Mouse (Mus musculus): ENCODE measurements around the gene a. TPM values are rescaled to one million over a fixed set of nuclear protein-coding genes. Genes with fewer than 3 reads are reported as not detected.
"Not testable (repeated sequence)": the region's sequence is repeated elsewhere in the genome, so short reads cannot be mapped to it uniquely, and the experiment has no call there.

The a gene
- polyA plus RNA-seq, 1 experiment from 2014 or later, result 21.4 TPM

GRCm38 (mm10) chr2:154868106-154868505 lies 76.9 kb downstream of the a start:
- H3K4me1 ChIP-seq, result no peaks in the 10 kb centered on the region
- H3K27me3 ChIP-seq, result no peaks in the 10 kb centered on the region
- no peak overlapping the region for H3K4me3 ChIP-seq
- H3K9ac ChIP-seq, result no peak overlapping the region
- no peak for ATAC-seq (ENCODE audit: insufficient number of reproducible peaks, low FRiP score, low TSS enrichment, low read depth)
- H3K27ac ChIP-seq, result no peak overlapping the region
- peaks cover 84% of the 10 kb centered on the region for H3K36me3 ChIP-seq
- no peak overlapping the region for H3K4me2 ChIP-seq
- 86% methylated on average over 1 of the region's 1 CpGs for WGBS
- H3K9me3 ChIP-seq, result no peaks in the 10 kb centered on the region

- no peak for ATAC-seq (ENCODE audit: insufficient number of reproducible peaks, low FRiP score, low TSS enrichment, low read depth)
- Histone ChIP-seq H3K9ac (no peak overlapping the region), H3K27ac (no peak overlapping the region), H3K4me2 (no peak overlapping the region), H3K27me3 (no peaks in the 10 kb centered on the region), H3K36me3 (peaks cover 77% of the 10 kb centered on the region), H3K9me3 (no peaks in the 10 kb centered on the region), H3K4me3 (no peak overlapping the region), H3K4me1 (no peaks in the 10 kb centered on the region)
Observed at GRCm38 (mm10) chr2:154869954-154870641, 78.9 kb downstream of the a start.

- Histone ChIP-seq H3K9ac (no peak overlapping the region), H3K27me3 (no peaks in the 10 kb centered on the region), H3K36me3 (peaks cover 54% of the 10 kb centered on the region), H3K9me3 (no peaks in the 10 kb centered on the region), H3K27ac (no peak overlapping the region), H3K4me3 (no peak overlapping the region), H3K4me1 (no peaks in the 10 kb centered on the region), H3K4me2 (no peak overlapping the region)
- ATAC-seq (ENCODE audit: insufficient number of reproducible peaks, low FRiP score, low TSS enrichment, low read depth), result no peak
- WGBS, result 85% methylated on average over 2 of the region's 2 CpGs
Observed at GRCm38 (mm10) chr2:154876621-154877020, 85.4 kb downstream of the a start.

GRCm38 (mm10) chr2:154891585-154891984 lies 100.4 kb downstream of the a start:
- Histone ChIP-seq H3K4me1 (peaks cover 10% of the 10 kb centered on the region; the same call in 1 of the 2 replicates), H3K4me2 (peak overlapping the region; percentile 63), H3K27me3 (no peaks in the 10 kb centered on the region), H3K9ac (peak overlapping the region; percentile 77), H3K36me3 (peaks cover 13% of the 10 kb centered on the region), H3K4me3 (peak overlapping the region; percentile 92), H3K27ac (no peak overlapping the region), H3K9me3 (no peaks in the 10 kb centered on the region)
- no peak for ATAC-seq (ENCODE audit: insufficient number of reproducible peaks, low FRiP score, low TSS enrichment, low read depth)
- WGBS, result 8% methylated on average over 2 of the region's 2 CpGs

- peaks cover 10% of the 10 kb centered on the region; the same call in 1 of the 2 replicates for H3K4me1 ChIP-seq
- H3K4me2 ChIP-seq, result peak within 1 kb of the TSS; percentile 70
- peak within 1 kb of the TSS; percentile 77 for H3K9ac ChIP-seq
- H3K27me3 ChIP-seq, result no peaks in the 10 kb centered on the region
- peak within 1 kb of the TSS; percentile 90 for H3K27ac ChIP-seq
- under 1% methylated on average over 75 of the region's 75 CpGs for WGBS
- no peaks in the 10 kb centered on the region for H3K9me3 ChIP-seq
- peak; percentile 98 for ATAC-seq (ENCODE audit: insufficient number of reproducible peaks, low FRiP score, low TSS enrichment, low read depth)
- H3K36me3 ChIP-seq, result peaks cover 7% of the 10 kb centered on the region; the same call in 1 of the 2 replicates
- H3K4me3 ChIP-seq, result peak within 1 kb of the TSS; percentile 92
Observed at GRCm38 (mm10) chr2:154892201-154893044, 101.2 kb downstream of the a start, which contains the start of gene Eif2s2. Eif2s2 (minus strand) TSS chr2:154892935.

- H3K36me3 ChIP-seq, result peaks cover 3% of the 10 kb centered on the region; the same call in 1 of the 2 replicates
- H3K9me3 ChIP-seq, result no peaks in the 10 kb centered on the region
- peaks cover 10% of the 10 kb centered on the region; the same call in 1 of the 2 replicates for H3K4me1 ChIP-seq
- peak overlapping the region; percentile 70 for H3K4me2 ChIP-seq
- peak overlapping the region; percentile 92 for H3K4me3 ChIP-seq
- ATAC-seq (ENCODE audit: insufficient number of reproducible peaks, low FRiP score, low TSS enrichment, low read depth), result no peak
- H3K9ac ChIP-seq, result no peak overlapping the region
- WGBS, result 8% methylated on average over 12 of the region's 12 CpGs
- no peaks in the 10 kb centered on the region for H3K27me3 ChIP-seq
- peak overlapping the region; percentile 68; the same call in 1 of the 2 replicates for H3K27ac ChIP-seq
Observed at GRCm38 (mm10) chr2:154893045-154893385, 101.8 kb downstream of the a start.

- H3K27ac ChIP-seq, result no peak overlapping the region
- no peak overlapping the region for H3K9ac ChIP-seq
- no peak for ATAC-seq (ENCODE audit: insufficient number of reproducible peaks, low FRiP score, low TSS enrichment, low read depth)
- H3K9me3 ChIP-seq, result no peaks in the 10 kb centered on the region
- H3K4me1 ChIP-seq, result peaks cover 10% of the 10 kb centered on the region; the same call in 1 of the 2 replicates
- 62% methylated on average over 4 of the region's 4 CpGs for WGBS
- no peaks in the 10 kb centered on the region for H3K36me3 ChIP-seq
- H3K4me2 ChIP-seq, result peak overlapping the region; percentile 70; the same call in 1 of the 2 replicates
- peak overlapping the region; percentile 92; the same call in 1 of the 2 replicates for H3K4me3 ChIP-seq
- no peaks in the 10 kb centered on the region for H3K27me3 ChIP-seq
Observed at GRCm38 (mm10) chr2:154893548-154893947, 102.3 kb downstream of the a start.

GRCm38 (mm10) chr2:154899004-154899403 lies 107.8 kb downstream of the a start:
- H3K36me3 ChIP-seq; H3K27me3 ChIP-seq; H3K9me3 ChIP-seq; ATAC-seq (ENCODE audit: insufficient number of reproducible peaks, low FRiP score, low TSS enrichment, low read depth); H3K27ac ChIP-seq; H3K4me2 ChIP-seq; H3K4me1 ChIP-seq; H3K9ac ChIP-seq; H3K4me3 ChIP-seq: not testable (repeated sequence)
- 89% methylated on average over 8 of the region's 8 CpGs for WGBS

- not testable (repeated sequence) for H3K4me2 ChIP-seq; H3K27me3 ChIP-seq; H3K36me3 ChIP-seq; H3K4me3 ChIP-seq; H3K4me1 ChIP-seq; ATAC-seq (ENCODE audit: insufficient number of reproducible peaks, low FRiP score, low TSS enrichment, low read depth); H3K9ac ChIP-seq; H3K9me3 ChIP-seq; H3K27ac ChIP-seq
- 79% methylated on average over 4 of the region's 4 CpGs for WGBS
Observed at GRCm38 (mm10) chr2:154899412-154899811, 108.2 kb downstream of the a start.

GRCm38 (mm10) chr2:154902111-154902510 lies 110.9 kb downstream of the a start:
- H3K4me3 ChIP-seq, result no peak overlapping the region
- ATAC-seq (ENCODE audit: insufficient number of reproducible peaks, low FRiP score, low TSS enrichment, low read depth), result no peak
- H3K27me3 ChIP-seq, result no peaks in the 10 kb centered on the region
- H3K9ac ChIP-seq, result no peak overlapping the region
- WGBS, result 63% methylated on average over 3 of the region's 3 CpGs
- no peak overlapping the region for H3K4me2 ChIP-seq
- no peaks in the 10 kb centered on the region for H3K36me3 ChIP-seq
- H3K9me3 ChIP-seq, result no peaks in the 10 kb centered on the region
- no peak overlapping the region for H3K27ac ChIP-seq
- H3K4me1 ChIP-seq, result no peaks in the 10 kb centered on the region

- H3K9me3 ChIP-seq, result no peaks in the 10 kb centered on the region
- H3K4me1 ChIP-seq, result no peaks in the 10 kb centered on the region
- 58% methylated on average over 2 of the region's 2 CpGs for WGBS
- no peaks in the 10 kb centered on the region for H3K36me3 ChIP-seq
- H3K9ac ChIP-seq, result no peak overlapping the region
- ATAC-seq (ENCODE audit: insufficient number of reproducible peaks, low FRiP score, low TSS enrichment, low read depth), result no peak
- no peaks in the 10 kb centered on the region for H3K27me3 ChIP-seq
- no peak overlapping the region for H3K4me2 ChIP-seq
- no peak overlapping the region for H3K4me3 ChIP-seq
- no peak overlapping the region for H3K27ac ChIP-seq
Observed at GRCm38 (mm10) chr2:154905796-154906195, 114.6 kb downstream of the a start.

- H3K27ac ChIP-seq; H3K9ac ChIP-seq; ATAC-seq (ENCODE audit: insufficient number of reproducible peaks, low FRiP score, low TSS enrichment, low read depth); H3K36me3 ChIP-seq; H3K9me3 ChIP-seq; H3K4me3 ChIP-seq; H3K4me1 ChIP-seq; H3K27me3 ChIP-seq; H3K4me2 ChIP-seq: not testable (repeated sequence)
- 40% methylated on average over 2 of the region's 2 CpGs for WGBS
Observed at GRCm38 (mm10) chr2:154908223-154908622, 117.0 kb downstream of the a start.

Measured in limb, embryonic 15.5 days (tissue).